Mouse (Mus musculus): Measurements from ENCODE around the gene Tspear.

Tspear gene

GRCm38 (mm10) chr10:77797677-77798076, 111.3 kb downstream of the Tspear start:
- no peak for DNase-seq

GRCm38 (mm10) chr10:77798164-77798920, 112.0 kb downstream of the Tspear start:
- peak in 1 of 2 experiments; percentile 14 for DNase-seq

- DNase-seq: no peak
Observed at GRCm38 (mm10) chr10:77798921-77799508, 112.6 kb downstream of the Tspear start, which contains the start of gene Gm19668. TSS of gene Gm19668 (minus strand) at chr10:77799133.

GRCm38 (mm10) chr10:77804095-77804494, 117.7 kb downstream of the Tspear start:
- DNase-seq: no peak

GRCm38 (mm10) chr10:77811743-77812142, 125.4 kb downstream of the Tspear start, which contains the start of gene Gm9507:
TSS of gene Gm9507 (minus strand) at chr10:77811843.
- DNase-seq: no peak

GRCm38 (mm10) chr10:77814382-77814781, 128.0 kb downstream of the Tspear start, which contains the start of gene Gm2696:
TSS of gene Gm2696 (plus strand) at chr10:77814682.
- DNase-seq: no peak

- DNase-seq: no peak
Observed at GRCm38 (mm10) chr10:77815514-77815913, 129.1 kb downstream of the Tspear start.

GRCm38 (mm10) chr10:77818523-77818922, 132.2 kb downstream of the Tspear start:
- no peak for DNase-seq

- DNase-seq: no peak
Observed at GRCm38 (mm10) chr10:77819203-77819602, 132.8 kb downstream of the Tspear start.

- DNase-seq: no peak
Observed at GRCm38 (mm10) chr10:77826951-77827350, 140.6 kb downstream of the Tspear start, which contains the start of gene Krtap10-4. TSS of gene Krtap10-4 (minus strand) at chr10:77827095.

GRCm38 (mm10) chr10:77835647-77836046, 149.3 kb downstream of the Tspear start, which contains the start of gene Krtap10-10:
TSS of gene Krtap10-10 (plus strand) at chr10:77835947.
- DNase-seq: no peak

GRCm38 (mm10) chr10:77839006-77839405, 152.6 kb downstream of the Tspear start:
- DNase-seq: no peak

- no peak for DNase-seq
Observed at GRCm38 (mm10) chr10:77846503-77846902, 160.1 kb downstream of the Tspear start, which contains the start of gene Gm36176. TSS of gene Gm36176 (plus strand) at chr10:77846803.

- DNase-seq: peak; percentile 19 to 37
Observed at GRCm38 (mm10) chr10:77846961-77847360, 160.6 kb downstream of the Tspear start.

- no peak for DNase-seq
Observed at GRCm38 (mm10) chr10:77847538-77847937, 161.2 kb downstream of the Tspear start.

- no peak for DNase-seq
Observed at GRCm38 (mm10) chr10:77852559-77852958, 166.2 kb downstream of the Tspear start, which contains the start of gene Gm10318. TSS of gene Gm10318 (plus strand) at chr10:77852859.

- DNase-seq: no peak
Observed at GRCm38 (mm10) chr10:77861675-77862074, 175.3 kb downstream of the Tspear start, which contains the start of gene Gm3285. TSS of gene Gm3285 (plus strand) at chr10:77861975.

- peak in 1 of 2 experiments; percentile 10 for DNase-seq
Observed at GRCm38 (mm10) chr10:77864067-77864761, 177.8 kb downstream of the Tspear start.

GRCm38 (mm10) chr10:77864762-77865143, 178.4 kb downstream of the Tspear start:
- DNase-seq: no peak

- no peak for DNase-seq
Observed at GRCm38 (mm10) chr10:77867546-77867945, 181.2 kb downstream of the Tspear start.

GRCm38 (mm10) chr10:77869651-77870050, 183.3 kb downstream of the Tspear start:
- DNase-seq: no peak

- DNase-seq: no peak
Observed at GRCm38 (mm10) chr10:77878985-77879384, 192.6 kb downstream of the Tspear start.

GRCm38 (mm10) chr10:77880305-77880704, 193.9 kb downstream of the Tspear start:
- no peak for DNase-seq

All from cerebellum, postnatal 36 days (tissue).